Mouse (Mus musculus): ENCODE results near the gene Cacng5. TPM values are rescaled to one million over a fixed set of nuclear protein-coding genes. Genes with fewer than 3 reads are reported as not detected.

Cacng5 gene
- polyA plus RNA-seq (2014; fragmentation: Nextera tagmentation; extraction: Ambion mirVana) = 7.6 and 8.4 TPM in 2 replicates

DNA sequence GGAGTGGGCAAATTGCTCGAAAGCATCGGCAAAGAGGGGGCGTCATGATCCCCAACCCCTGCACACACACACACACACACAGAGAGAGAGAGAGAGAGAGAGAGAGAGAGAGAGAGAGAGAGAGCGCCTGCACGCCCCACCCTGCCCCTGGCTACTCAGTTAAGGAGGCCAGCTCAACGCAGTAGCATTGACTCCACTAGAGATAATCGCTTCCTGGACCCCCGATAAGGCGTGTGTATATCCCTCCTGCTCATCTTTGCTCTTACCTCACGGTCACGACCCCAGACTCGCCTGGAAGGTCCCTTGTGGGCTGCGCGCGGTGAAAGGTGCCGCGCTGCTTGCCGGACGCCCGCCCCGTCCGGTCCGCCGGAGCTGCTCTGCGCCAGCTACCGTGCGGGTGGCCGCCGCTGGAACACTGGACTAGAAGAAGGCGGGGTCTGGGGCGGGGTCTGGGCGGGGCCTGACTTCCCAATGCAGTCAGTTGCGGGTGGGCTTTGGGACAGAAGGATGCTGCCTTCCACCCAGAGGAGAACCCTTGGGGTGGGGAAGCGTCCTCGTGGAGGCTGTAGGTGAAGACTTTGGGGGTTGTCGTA, at the start of gene Cacng5:
Cacng5 (minus strand) TSS at position 422 of the 593 bp plus-strand sequence.
- Histone ChIP-seq H3K4me3 (replicated peaks; ENCODE audit: low read depth, low read length) (peak within 1 kb of the TSS; percentile 39), H3K9ac (replicated peaks; ENCODE audit: low read length) (peak within 1 kb of the TSS; percentile 40), H3K4me2 (ENCODE audit: low read length) (peak within 1 kb of the TSS; percentile 63), H3K9me3 (ENCODE audit: control insufficient read depth, low read length) (peaks cover under 1% of the 10 kb centered on the region; the same call in 1 of the 2 replicates), H3K27me3 (ENCODE audit: control insufficient read depth, insufficient read depth, low read length) (peaks cover 14% of the 10 kb centered on the region; the same call in 1 of the 2 replicates), H3K36me3 (ENCODE audit: control insufficient read depth, insufficient read depth, low read length) (no peaks in the 10 kb centered on the region), H3K27ac (replicated peaks; ENCODE audit: low read depth, low read length) (no peak within 1 kb of the TSS), H3K4me1 (ENCODE audit: control insufficient read depth, insufficient read depth, low read length) (peaks cover 13% of the 10 kb centered on the region)
- DNase-seq (peak; percentile 76), ATAC-seq (ENCODE audit: low FRiP score, low TSS enrichment) (peak; percentile 61; the same call in 1 of the 2 replicates)
- WGBS = 6% methylated on average over 36 of the region's 36 CpGs

DNA sequence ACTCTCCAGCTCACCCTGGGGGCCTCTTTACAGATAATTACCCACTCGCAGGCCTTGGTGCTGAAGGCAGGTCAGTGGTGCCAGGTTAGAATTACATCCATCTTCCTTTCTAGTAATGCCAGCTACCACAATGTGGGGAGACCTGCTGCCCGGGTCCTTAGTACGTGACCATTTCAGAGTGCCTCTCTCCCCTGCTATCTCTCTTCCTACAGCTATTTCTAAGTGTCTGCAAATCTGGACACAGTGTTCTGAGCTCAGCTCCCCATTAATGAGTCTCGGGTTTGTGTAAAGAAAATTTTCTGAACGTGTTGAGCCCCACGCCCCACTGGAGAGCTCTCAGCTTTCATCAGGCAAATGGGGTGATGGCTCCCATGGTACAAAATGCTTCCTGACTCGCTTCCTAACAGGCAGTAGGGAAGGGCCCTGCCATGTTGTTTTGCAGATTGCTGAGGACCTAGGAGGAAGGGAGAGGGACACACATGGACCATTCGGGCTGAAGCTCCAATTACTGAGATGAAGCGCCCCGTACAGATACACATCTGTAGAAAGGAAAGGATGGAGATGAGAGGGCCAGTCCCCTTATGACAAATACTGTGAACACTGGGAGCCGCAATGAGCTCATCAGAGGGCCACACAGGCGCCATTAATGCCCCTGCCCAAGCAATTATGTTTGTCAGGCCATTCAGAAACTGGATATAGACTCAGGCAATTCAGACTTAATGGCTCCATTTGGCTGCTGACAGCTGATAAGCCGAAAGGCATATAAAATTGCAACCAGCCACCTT, 42.9 kb upstream of the Cacng5 start:
- Histone ChIP-seq H3K9me3 (ENCODE audit: control insufficient read depth, low read length) (no peaks in the 10 kb centered on the region), H3K27me3 (ENCODE audit: control insufficient read depth, insufficient read depth, low read length) (no peaks in the 10 kb centered on the region), H3K4me2 (ENCODE audit: low read length) (no peak overlapping the region), H3K9ac (replicated peaks; ENCODE audit: low read length) (no peak overlapping the region), H3K27ac (replicated peaks; ENCODE audit: low read depth, low read length) (peak overlapping the region; percentile 42), H3K4me3 (replicated peaks; ENCODE audit: low read depth, low read length) (no peak overlapping the region), H3K4me1 (ENCODE audit: control insufficient read depth, insufficient read depth, low read length) (no peaks in the 10 kb centered on the region), H3K36me3 (ENCODE audit: control insufficient read depth, insufficient read depth, low read length) (0 out of 2 replicates have a peak, but pooled peaks cover 4% of the 10 kb centered on the region)
- WGBS = 80% methylated on average over 13 of the region's 13 CpGs
- ATAC-seq (ENCODE audit: low FRiP score, low TSS enrichment) = no peak
- DNase-seq = no peak

DNA sequence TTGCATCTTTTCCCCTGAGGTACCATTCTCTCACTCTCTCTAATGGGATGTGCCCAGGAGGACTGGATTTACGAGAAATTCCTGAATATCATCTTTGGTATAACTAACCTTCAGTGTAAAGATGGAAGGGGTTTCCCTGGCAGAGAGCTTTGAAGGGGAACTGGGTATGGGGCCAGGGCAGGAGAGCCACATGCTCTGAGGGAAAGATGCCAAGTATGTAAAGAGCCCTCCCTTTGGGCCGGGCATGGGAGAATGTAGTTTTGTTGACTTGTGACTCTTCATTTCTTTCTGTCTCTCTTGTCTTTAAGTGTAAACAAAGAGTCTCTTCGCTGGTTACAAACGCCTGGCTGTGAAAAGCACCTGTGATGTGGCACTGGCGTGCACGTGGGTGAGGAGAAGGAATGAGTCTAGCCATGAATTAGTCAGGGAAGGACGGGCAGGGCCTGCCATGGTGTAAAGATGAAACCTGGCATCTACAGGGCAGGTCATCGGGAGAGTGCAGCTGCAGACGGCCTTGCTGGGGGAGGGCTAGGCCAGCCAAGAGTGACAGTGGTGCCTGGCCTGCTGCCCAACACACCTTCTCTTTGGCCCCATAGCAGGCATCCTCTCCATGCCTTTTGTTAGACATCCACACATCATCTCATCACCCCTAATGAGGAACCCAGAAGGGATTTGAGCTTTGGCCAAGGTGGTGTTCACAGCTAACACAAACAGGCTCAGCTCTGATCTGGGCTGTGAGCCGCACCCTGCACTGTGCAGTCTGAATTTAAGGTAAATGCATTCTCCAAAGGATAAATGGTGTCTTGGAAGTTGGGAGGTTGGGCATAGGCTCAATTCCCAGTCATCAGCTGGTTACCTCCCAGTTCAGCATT, 40.6 kb upstream of the Cacng5 start:
- ATAC-seq (ENCODE audit: low FRiP score, low TSS enrichment) = no peak
- H3K9ac ChIP-seq (replicated peaks; ENCODE audit: low read length) = no peak overlapping the region
- DNase-seq = no peak
- 87% methylated on average over 10 of the region's 10 CpGs for WGBS
- H3K9me3 ChIP-seq (ENCODE audit: control insufficient read depth, low read length) = no peaks in the 10 kb centered on the region
- no peak overlapping the region for H3K27ac ChIP-seq (replicated peaks; ENCODE audit: low read depth, low read length)
- H3K4me1 ChIP-seq (ENCODE audit: control insufficient read depth, insufficient read depth, low read length) = no peaks in the 10 kb centered on the region
- H3K36me3 ChIP-seq (ENCODE audit: control insufficient read depth, insufficient read depth, low read length) = 0 out of 2 replicates have a peak, but pooled peaks cover 7% of the 10 kb centered on the region
- no peak overlapping the region for H3K4me3 ChIP-seq (replicated peaks; ENCODE audit: low read depth, low read length)
- no peak overlapping the region for H3K4me2 ChIP-seq (ENCODE audit: low read length)
- H3K27me3 ChIP-seq (ENCODE audit: control insufficient read depth, insufficient read depth, low read length) = no peaks in the 10 kb centered on the region

DNA sequence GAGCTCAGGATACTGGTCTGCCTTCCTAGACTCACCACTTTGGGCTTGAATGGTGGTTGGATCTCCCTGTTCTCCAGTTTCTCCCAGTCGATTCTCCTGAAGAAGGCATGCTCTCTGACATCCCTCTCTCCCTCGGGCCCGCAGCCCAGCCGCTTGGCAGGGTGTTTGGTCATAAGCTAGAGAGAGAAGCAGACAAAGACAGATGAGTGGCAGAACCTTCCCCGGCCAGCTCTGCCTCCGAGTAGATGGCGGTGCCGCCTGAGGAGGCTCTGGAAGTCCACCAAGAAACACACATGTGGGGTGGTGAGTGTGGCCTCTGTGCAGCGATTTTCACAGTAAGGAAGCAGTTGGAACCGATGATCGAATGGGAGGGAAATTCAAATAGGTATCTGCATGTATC, 36.6 kb upstream of the Cacng5 start:
- WGBS = 90% methylated on average over 11 of the region's 11 CpGs
- Histone ChIP-seq H3K36me3 (ENCODE audit: control insufficient read depth, insufficient read depth, low read length) (0 out of 2 replicates have a peak, but pooled peaks cover 3% of the 10 kb centered on the region), H3K4me3 (replicated peaks; ENCODE audit: low read depth, low read length) (no peak overlapping the region), H3K4me2 (ENCODE audit: low read length) (no peak overlapping the region), H3K4me1 (ENCODE audit: control insufficient read depth, insufficient read depth, low read length) (0 out of 2 replicates have a peak, but pooled peaks cover 2% of the 10 kb centered on the region), H3K9ac (replicated peaks; ENCODE audit: low read length) (no peak overlapping the region), H3K27me3 (ENCODE audit: control insufficient read depth, insufficient read depth, low read length) (no peaks in the 10 kb centered on the region), H3K27ac (replicated peaks; ENCODE audit: low read depth, low read length) (no peak overlapping the region), H3K9me3 (ENCODE audit: control insufficient read depth, low read length) (no peaks in the 10 kb centered on the region)
- ATAC-seq (ENCODE audit: low FRiP score, low TSS enrichment) (no peak), DNase-seq (no peak)

DNA sequence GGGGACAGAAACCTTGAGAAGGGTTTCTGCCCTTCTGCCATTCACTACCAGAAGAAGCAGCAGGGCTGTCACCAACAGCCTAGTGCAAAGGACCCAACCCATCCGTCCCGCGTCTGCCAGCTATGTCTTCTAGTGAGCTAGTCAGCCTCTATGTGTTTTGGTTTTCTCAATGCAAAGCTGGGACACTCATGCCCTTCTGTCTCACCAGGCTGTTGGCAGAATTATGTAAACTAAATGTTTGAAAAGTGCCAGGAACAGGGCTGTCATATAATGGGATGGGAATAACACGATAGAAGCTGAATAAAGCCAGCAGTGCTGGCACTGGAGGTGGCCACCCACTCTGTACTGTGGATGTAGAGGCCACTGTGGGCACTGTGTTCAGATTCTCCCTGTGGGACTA, 35.8 kb upstream of the Cacng5 start:
- H3K4me1 ChIP-seq (ENCODE audit: control insufficient read depth, insufficient read depth, low read length) = 0 out of 2 replicates have a peak, but pooled peaks cover 2% of the 10 kb centered on the region
- H3K36me3 ChIP-seq (ENCODE audit: control insufficient read depth, insufficient read depth, low read length) = 0 out of 2 replicates have a peak, but pooled peaks cover 3% of the 10 kb centered on the region
- H3K9ac ChIP-seq (replicated peaks; ENCODE audit: low read length) = no peak overlapping the region
- no peak for DNase-seq
- 91% methylated on average over 4 of the region's 4 CpGs for WGBS
- no peaks in the 10 kb centered on the region for H3K27me3 ChIP-seq (ENCODE audit: control insufficient read depth, insufficient read depth, low read length)
- H3K9me3 ChIP-seq (ENCODE audit: control insufficient read depth, low read length) = no peaks in the 10 kb centered on the region
- H3K27ac ChIP-seq (replicated peaks; ENCODE audit: low read depth, low read length) = no peak overlapping the region
- no peak for ATAC-seq (ENCODE audit: low FRiP score, low TSS enrichment)
- no peak overlapping the region for H3K4me2 ChIP-seq (ENCODE audit: low read length)
- H3K4me3 ChIP-seq (replicated peaks; ENCODE audit: low read depth, low read length) = no peak overlapping the region

DNA sequence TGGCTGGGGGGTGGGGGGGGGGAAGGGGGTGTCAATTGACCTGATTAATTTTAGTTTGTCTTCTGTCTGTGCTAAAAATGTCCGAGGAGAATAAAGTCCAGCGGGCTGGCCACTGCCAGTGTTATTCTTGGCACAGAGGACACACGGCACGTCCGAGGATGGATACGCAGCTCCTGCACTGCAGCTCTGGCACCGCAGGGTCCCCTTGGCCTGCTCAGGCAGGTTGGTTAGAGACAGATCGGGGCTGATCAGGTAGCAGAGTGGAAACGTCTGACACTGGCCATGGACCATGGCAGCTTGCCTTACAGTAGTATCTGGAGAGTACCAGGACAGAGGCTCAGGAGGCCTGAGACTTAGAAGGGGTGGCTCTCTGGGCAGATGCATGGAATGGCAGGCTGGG, 35.4 kb upstream of the Cacng5 start:
- Histone ChIP-seq H3K9me3 (ENCODE audit: control insufficient read depth, low read length) (no peaks in the 10 kb centered on the region), H3K4me1 (ENCODE audit: control insufficient read depth, insufficient read depth, low read length) (0 out of 2 replicates have a peak, but pooled peaks cover 2% of the 10 kb centered on the region), H3K9ac (replicated peaks; ENCODE audit: low read length) (no peak overlapping the region), H3K4me3 (replicated peaks; ENCODE audit: low read depth, low read length) (no peak overlapping the region), H3K27ac (replicated peaks; ENCODE audit: low read depth, low read length) (no peak overlapping the region), H3K4me2 (ENCODE audit: low read length) (no peak overlapping the region), H3K27me3 (ENCODE audit: control insufficient read depth, insufficient read depth, low read length) (no peaks in the 10 kb centered on the region), H3K36me3 (ENCODE audit: control insufficient read depth, insufficient read depth, low read length) (0 out of 2 replicates have a peak, but pooled peaks cover 3% of the 10 kb centered on the region)
- ATAC-seq (ENCODE audit: low FRiP score, low TSS enrichment) = no peak
- WGBS = 84% methylated on average over 9 of the region's 9 CpGs
- no peak for DNase-seq

DNA sequence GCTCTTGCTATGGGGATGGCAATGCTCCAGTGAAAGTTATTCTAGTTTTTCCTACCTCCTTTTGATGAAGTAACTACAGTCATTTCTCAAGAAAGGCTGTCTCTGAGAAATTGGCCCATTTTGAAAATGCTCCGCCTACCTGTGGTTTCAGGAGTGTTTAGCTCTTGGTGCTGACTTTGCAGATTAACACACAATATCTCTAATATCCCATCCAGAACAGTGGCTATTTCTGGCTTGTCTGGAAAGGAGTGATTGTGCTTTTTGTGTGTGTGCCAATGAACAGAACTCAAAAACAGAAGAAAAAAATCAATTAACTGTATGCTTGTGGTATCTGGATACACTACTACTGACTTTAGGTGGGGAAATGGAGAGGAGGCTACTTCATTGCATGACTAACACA, 33.1 kb upstream of the Cacng5 start:
- no peak overlapping the region for H3K9ac ChIP-seq (replicated peaks; ENCODE audit: low read length)
- ATAC-seq (ENCODE audit: low FRiP score, low TSS enrichment) = no peak
- H3K4me2 ChIP-seq (ENCODE audit: low read length) = no peak overlapping the region
- H3K4me3 ChIP-seq (replicated peaks; ENCODE audit: low read depth, low read length) = no peak overlapping the region
- no peaks in the 10 kb centered on the region for H3K27me3 ChIP-seq (ENCODE audit: control insufficient read depth, insufficient read depth, low read length)
- H3K27ac ChIP-seq (replicated peaks; ENCODE audit: low read depth, low read length) = no peak overlapping the region
- no peaks in the 10 kb centered on the region for H3K9me3 ChIP-seq (ENCODE audit: control insufficient read depth, low read length)
- 0 out of 2 replicates have a peak, but pooled peaks cover 2% of the 10 kb centered on the region for H3K4me1 ChIP-seq (ENCODE audit: control insufficient read depth, insufficient read depth, low read length)
- H3K36me3 ChIP-seq (ENCODE audit: control insufficient read depth, insufficient read depth, low read length) = 0 out of 2 replicates have a peak, but pooled peaks cover 3% of the 10 kb centered on the region
- DNase-seq = no peak
- WGBS = 98% methylated on average over 1 of the region's 1 CpGs

DNA sequence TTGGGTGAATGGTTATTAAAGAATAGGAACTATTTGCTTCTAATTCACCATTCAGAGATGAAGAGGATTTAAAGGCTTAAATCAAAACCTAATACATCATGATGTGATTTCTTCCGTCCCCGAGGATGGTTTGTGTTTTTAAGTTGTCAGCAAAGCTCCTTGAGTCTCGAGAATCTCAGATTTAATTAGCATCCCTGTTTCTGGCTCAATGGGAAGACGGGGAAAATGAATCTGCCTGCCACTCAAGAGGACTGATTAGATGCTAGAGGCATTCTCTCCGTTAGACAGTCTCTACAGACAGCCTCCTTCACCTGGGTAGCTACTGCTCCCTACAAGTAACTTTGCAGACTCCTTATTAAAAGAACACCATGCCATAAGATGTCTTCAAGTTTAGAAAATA, 32.0 kb upstream of the Cacng5 start:
- Histone ChIP-seq H3K27me3 (ENCODE audit: control insufficient read depth, insufficient read depth, low read length) (no peaks in the 10 kb centered on the region), H3K9ac (replicated peaks; ENCODE audit: low read length) (no peak overlapping the region), H3K4me3 (replicated peaks; ENCODE audit: low read depth, low read length) (no peak overlapping the region), H3K36me3 (ENCODE audit: control insufficient read depth, insufficient read depth, low read length) (0 out of 2 replicates have a peak, but pooled peaks cover 3% of the 10 kb centered on the region), H3K4me1 (ENCODE audit: control insufficient read depth, insufficient read depth, low read length) (0 out of 2 replicates have a peak, but pooled peaks cover 2% of the 10 kb centered on the region), H3K9me3 (ENCODE audit: control insufficient read depth, low read length) (no peaks in the 10 kb centered on the region), H3K27ac (replicated peaks; ENCODE audit: low read depth, low read length) (no peak overlapping the region), H3K4me2 (ENCODE audit: low read length) (no peak overlapping the region)
- 17% methylated on average over 5 of the region's 5 CpGs for WGBS
- DNase-seq (peak; percentile 56), ATAC-seq (ENCODE audit: low FRiP score, low TSS enrichment) (no peak)

Data from midbrain, embryonic 14.5 days (tissue).